Mouse (Mus musculus) splenic B cell, adult 2 months (primary cell): Measurements from ENCODE around the gene Agpat2.

Experiments
- DNase-seq: peaks from one replicate; pipeline ENCODE4 v3.0.0-alpha.2; 2011; ENCODE audit warnings: low read depth, low spot score
- H3K27me3 ChIP-seq: 2 replicates; pipeline ENCODE4 v1.6.1; 2012; ENCODE audit warnings: mild to moderate bottlenecking, low read length, moderate library complexity, mixed read lengths; ENCODE audit not compliant: control insufficient read depth, poor library complexity, insufficient read depth, severe bottlenecking
- H3K36me3 ChIP-seq: 2 replicates; pipeline ENCODE4 v1.6.1; 2012; ENCODE audit warnings: mild to moderate bottlenecking, low read length, moderate library complexity, mixed read lengths; ENCODE audit not compliant: control insufficient read depth, poor library complexity, insufficient read depth, severe bottlenecking

The Agpat2 gene

GRCm38 (mm10) chr2:26555076-26555475 lies 49.1 kb downstream of the Agpat2 start:
- DNase-seq, result no peak
- no peaks in the 10 kb centered on the region for H3K36me3 ChIP-seq
- no peaks in the 10 kb centered on the region for H3K27me3 ChIP-seq

GRCm38 (mm10) chr2:26553904-26554303 lies 50.3 kb downstream of the Agpat2 start:
- Histone ChIP-seq H3K36me3 (no peaks in the 10 kb centered on the region), H3K27me3 (no peaks in the 10 kb centered on the region)
- no peak for DNase-seq

GRCm38 (mm10) chr2:26552066-26552465 lies 52.2 kb downstream of the Agpat2 start:
- DNase-seq, result no peak
- Histone ChIP-seq H3K36me3 (no peaks in the 10 kb centered on the region), H3K27me3 (no peaks in the 10 kb centered on the region)

GRCm38 (mm10) chr2:26551446-26551845 lies 52.8 kb downstream of the Agpat2 start:
- Histone ChIP-seq H3K27me3 (no peaks in the 10 kb centered on the region), H3K36me3 (no peaks in the 10 kb centered on the region)
- DNase-seq, result no peak

- no peaks in the 10 kb centered on the region for H3K36me3 ChIP-seq
- H3K27me3 ChIP-seq, result no peaks in the 10 kb centered on the region
- no peak for DNase-seq
Measured at GRCm38 (mm10) chr2:26550777-26551176, 53.4 kb downstream of the Agpat2 start.

GRCm38 (mm10) chr2:26550205-26550604 lies 54.0 kb downstream of the Agpat2 start:
- no peaks in the 10 kb centered on the region for H3K36me3 ChIP-seq
- H3K27me3 ChIP-seq, result no peaks in the 10 kb centered on the region
- DNase-seq, result no peak

GRCm38 (mm10) chr2:26549801-26550200 lies 54.4 kb downstream of the Agpat2 start:
- H3K27me3 ChIP-seq, result no peaks in the 10 kb centered on the region
- H3K36me3 ChIP-seq, result no peaks in the 10 kb centered on the region
- DNase-seq, result no peak

GRCm38 (mm10) chr2:26547481-26547880 lies 56.7 kb downstream of the Agpat2 start:
- no peak for DNase-seq
- H3K36me3 ChIP-seq, result no peaks in the 10 kb centered on the region

GRCm38 (mm10) chr2:26544265-26544664 lies 60.0 kb downstream of the Agpat2 start:
- H3K27me3 ChIP-seq, result no peaks in the 10 kb centered on the region
- H3K36me3 ChIP-seq, result no peaks in the 10 kb centered on the region
- no peak for DNase-seq

More at GRCm38 (mm10) chr2:26547481-26547880, 56.7 kb downstream of the Agpat2 start:
- H3K27me3 ChIP-seq, result no peaks in the 10 kb centered on the region

GRCm38 (mm10) chr2:26543768-26544167 lies 60.4 kb downstream of the Agpat2 start:
- Histone ChIP-seq H3K27me3 (no peaks in the 10 kb centered on the region), H3K36me3 (no peaks in the 10 kb centered on the region)
- no peak for DNase-seq

GRCm38 (mm10) chr2:26543155-26543554 lies 61.1 kb downstream of the Agpat2 start:
- no peak for DNase-seq
- Histone ChIP-seq H3K36me3 (no peaks in the 10 kb centered on the region), H3K27me3 (no peaks in the 10 kb centered on the region)
